Mouse (Mus musculus): ENCODE measurements at regions not wholly inside any gene's neighbourhood (a gene's known extent, or its start where the extent isn't known, plus 50 kb on each side); places are given as distances from the start of the nearest gene placed in this dataset.
"Not testable (repeated sequence)": the region's sequence is repeated elsewhere in the genome, so short reads cannot be mapped to it uniquely, and the experiment has no call there.

DNA sequence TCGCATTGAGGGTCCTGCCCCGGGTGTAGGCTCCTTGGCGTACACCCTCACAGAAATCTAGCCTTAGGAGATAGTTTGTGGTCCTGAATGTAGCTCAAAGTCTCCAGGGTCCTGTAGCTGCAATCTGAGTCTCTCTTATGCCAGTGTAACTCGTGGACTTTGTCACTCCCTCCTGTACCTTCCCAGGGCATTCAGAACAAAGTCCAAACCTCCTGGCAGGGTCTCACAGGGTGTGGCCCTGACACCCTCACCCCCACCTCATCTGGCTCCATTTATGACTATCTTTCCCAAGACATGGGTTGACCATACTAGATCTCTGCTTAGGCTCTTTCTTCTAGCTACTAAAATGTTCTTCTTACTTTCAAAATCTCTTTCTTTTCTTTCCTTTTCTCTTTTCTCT is 120.6 kb upstream of the Tmem150c start:
- no peaks in the 10 kb centered on the region for H3K27me3 ChIP-seq (ENCODE audit: control insufficient read depth, insufficient read depth, low read length)

DNA sequence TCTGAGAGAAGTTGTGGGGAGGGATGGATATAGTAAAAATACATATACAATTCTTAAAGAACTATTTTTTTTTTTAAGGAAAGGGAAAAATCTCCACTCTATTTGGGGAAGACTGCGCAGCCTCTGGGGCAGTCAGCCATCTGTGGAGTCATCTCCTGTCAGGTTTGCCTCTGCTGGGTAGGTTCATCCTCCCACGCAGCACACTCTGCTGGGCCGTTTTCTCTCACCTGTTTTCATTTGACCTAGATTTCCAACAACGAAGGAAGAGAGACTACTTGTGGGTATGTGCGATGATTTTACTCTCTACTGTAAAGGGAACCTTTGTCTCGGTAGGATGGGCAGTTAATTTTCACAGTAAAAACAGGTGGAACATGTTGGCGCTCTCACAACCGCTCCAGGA is 119.9 kb upstream of the Tmem150c start:
- Histone ChIP-seq H3K27me3 (ENCODE audit: control insufficient read depth, insufficient read depth, low read length) (no peaks in the 10 kb centered on the region), H3K36me3 (ENCODE audit: control insufficient read depth, insufficient read depth, low read length) (no peaks in the 10 kb centered on the region), H3K4me1 (ENCODE audit: control insufficient read depth, insufficient read depth, low read length) (no peaks in the 10 kb centered on the region), H3K9ac (ENCODE audit: low read depth, low read length) (no peak overlapping the region), H3K4me3 (ENCODE audit: insufficient read depth, low read depth, low read length) (no peak overlapping the region), H3K27ac (replicated peaks; ENCODE audit: insufficient read depth, low read depth, low read length) (no peak overlapping the region), H3K79me2 (ENCODE audit: control insufficient read depth, insufficient read depth, low read length) (no peaks in the 10 kb centered on the region)
- WGBS: 91% methylated on average over 8 of the region's 8 CpGs
- TF ChIP-seq CTCF (IDR thresholded peaks at IDR 0.05; ENCODE audit: low read depth, low read length) (no peak), POLR2A (IDR thresholded peaks at IDR 0.05; ENCODE audit: extremely low read depth, insufficient read depth, low read length) (no peak)
- no peak for DNase-seq (ENCODE audit: extremely low read depth, low read depth, low spot score)

More for the DNA sequence above, 120.6 kb upstream of the Tmem150c start:
- DNase-seq (ENCODE audit: extremely low read depth, low read depth, low spot score): no peak
- H3K4me1 ChIP-seq (ENCODE audit: control insufficient read depth, insufficient read depth, low read length): no peaks in the 10 kb centered on the region
- TF ChIP-seq CTCF (IDR thresholded peaks at IDR 0.05; ENCODE audit: low read depth, low read length) (no peak), POLR2A (IDR thresholded peaks at IDR 0.05; ENCODE audit: extremely low read depth, insufficient read depth, low read length) (no peak)
- H3K36me3 ChIP-seq (ENCODE audit: control insufficient read depth, insufficient read depth, low read length): no peaks in the 10 kb centered on the region
- H3K4me3 ChIP-seq (ENCODE audit: insufficient read depth, low read depth, low read length): no peak overlapping the region
- WGBS: 82% methylated on average over 4 of the region's 4 CpGs
- H3K9ac ChIP-seq (ENCODE audit: low read depth, low read length): no peak overlapping the region
- H3K79me2 ChIP-seq (ENCODE audit: control insufficient read depth, insufficient read depth, low read length): no peaks in the 10 kb centered on the region
- H3K27ac ChIP-seq (replicated peaks; ENCODE audit: insufficient read depth, low read depth, low read length): no peak overlapping the region

DNA sequence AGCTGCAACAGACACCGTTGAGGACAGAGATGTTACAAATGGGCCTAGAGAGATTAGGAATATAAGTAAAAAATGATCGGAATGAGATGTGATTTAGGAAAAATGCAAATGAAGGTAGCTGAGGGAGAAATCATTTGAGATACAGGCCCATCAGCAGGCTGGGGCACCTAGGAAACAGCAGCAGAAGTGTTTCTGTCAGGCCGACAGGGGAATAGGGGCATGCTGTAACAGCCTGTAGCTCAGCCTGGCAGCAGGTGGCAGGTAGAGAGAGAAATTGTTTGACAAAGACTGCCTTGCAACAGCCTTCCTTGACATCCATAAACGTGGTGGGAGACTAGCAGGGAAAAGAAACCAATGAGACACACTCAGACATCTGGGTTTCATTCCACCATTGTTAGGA is 115.1 kb upstream of the Tmem150c start:
- Histone ChIP-seq H3K9ac (ENCODE audit: low read depth, low read length) (no peak overlapping the region), H3K27me3 (ENCODE audit: control insufficient read depth, insufficient read depth, low read length) (no peaks in the 10 kb centered on the region), H3K4me3 (ENCODE audit: insufficient read depth, low read depth, low read length) (no peak overlapping the region), H3K79me2 (ENCODE audit: control insufficient read depth, insufficient read depth, low read length) (no peaks in the 10 kb centered on the region), H3K27ac (replicated peaks; ENCODE audit: insufficient read depth, low read depth, low read length) (no peak overlapping the region), H3K4me1 (ENCODE audit: control insufficient read depth, insufficient read depth, low read length) (no peaks in the 10 kb centered on the region), H3K36me3 (ENCODE audit: control insufficient read depth, insufficient read depth, low read length) (no peaks in the 10 kb centered on the region)
- WGBS: 75% methylated on average over 4 of the region's 4 CpGs
- TF ChIP-seq POLR2A (IDR thresholded peaks at IDR 0.05; ENCODE audit: extremely low read depth, insufficient read depth, low read length): no peak
- TF ChIP-seq CTCF (IDR thresholded peaks at IDR 0.05; ENCODE audit: low read depth, low read length): no peak
- no peak for DNase-seq (ENCODE audit: extremely low read depth, low read depth, low spot score)

DNA sequence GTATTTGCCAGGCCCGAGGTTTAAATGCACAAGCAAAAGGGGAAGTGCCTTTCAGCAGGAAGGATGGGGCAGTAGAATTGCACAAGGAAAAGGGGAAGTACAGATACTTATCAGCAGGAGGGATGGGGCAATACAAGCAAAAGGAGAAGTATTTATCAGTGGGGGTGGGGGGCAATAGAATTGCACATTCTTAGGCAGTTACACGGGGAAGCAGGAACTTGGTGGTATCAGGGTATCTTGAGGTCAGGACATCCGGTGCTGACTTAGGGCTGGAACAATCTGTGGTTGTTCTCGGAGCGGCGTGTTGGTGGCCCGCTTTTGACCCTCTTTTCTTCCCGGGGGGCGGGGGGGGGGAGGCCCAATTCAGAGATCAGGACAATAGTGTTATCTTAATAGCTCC is 112.4 kb upstream of the Tmem150c start:
- not testable (repeated sequence) for H3K27me3 ChIP-seq (ENCODE audit: control insufficient read depth, insufficient read depth, low read length); H3K36me3 ChIP-seq (ENCODE audit: control insufficient read depth, insufficient read depth, low read length); DNase-seq (ENCODE audit: extremely low read depth, low read depth, low spot score); H3K79me2 ChIP-seq (ENCODE audit: control insufficient read depth, insufficient read depth, low read length); H3K4me1 ChIP-seq (ENCODE audit: control insufficient read depth, insufficient read depth, low read length); H3K27ac ChIP-seq (replicated peaks; ENCODE audit: insufficient read depth, low read depth, low read length); H3K4me3 ChIP-seq (ENCODE audit: insufficient read depth, low read depth, low read length); H3K9ac ChIP-seq (ENCODE audit: low read depth, low read length)
- 79% methylated on average over 9 of the region's 9 CpGs for WGBS

DNA sequence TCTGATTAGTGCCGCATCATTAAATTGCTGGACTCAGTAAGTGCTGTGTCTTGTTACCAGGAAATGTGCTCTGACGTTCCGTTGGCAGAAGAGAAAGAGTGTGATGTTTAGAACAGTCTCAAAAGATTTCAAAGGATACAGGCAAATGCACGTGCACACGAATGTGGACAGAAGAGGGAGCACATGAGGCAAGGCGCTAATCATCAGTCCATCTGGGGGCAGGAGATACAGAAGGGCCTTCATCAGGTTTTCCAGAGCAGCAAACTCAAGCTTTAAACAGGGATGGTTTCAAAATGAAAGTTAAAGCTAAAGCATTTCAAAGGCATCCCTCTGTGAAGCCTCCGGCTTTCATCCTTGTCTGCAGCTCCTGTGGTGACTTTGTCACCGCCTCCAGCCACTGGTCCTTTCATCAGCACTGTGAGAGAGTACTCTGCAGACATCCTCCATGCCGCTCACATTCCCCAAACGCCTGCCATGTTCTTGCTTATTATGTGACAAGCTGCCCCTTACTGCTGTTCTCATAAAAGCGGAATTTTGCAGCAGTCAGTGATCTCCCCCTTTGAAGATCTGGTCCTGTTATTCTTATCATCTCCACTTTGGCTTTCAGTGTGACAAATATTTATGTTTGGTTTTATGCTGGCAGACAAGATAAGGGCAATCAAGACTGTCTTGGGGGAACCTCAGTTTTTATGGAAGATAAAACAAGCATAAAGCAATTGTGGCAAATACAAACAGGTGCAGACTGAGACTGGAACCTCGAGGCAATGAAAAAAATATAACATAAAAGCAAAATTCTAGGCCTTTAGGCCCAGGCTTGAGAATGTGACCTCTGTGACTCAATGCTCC is 111.5 kb upstream of the Tmem150c start:
- H3K27ac ChIP-seq (replicated peaks; ENCODE audit: insufficient read depth, low read depth, low read length): no peak overlapping the region
- no peak overlapping the region for H3K9ac ChIP-seq (ENCODE audit: low read depth, low read length)
- H3K79me2 ChIP-seq (ENCODE audit: control insufficient read depth, insufficient read depth, low read length): no peaks in the 10 kb centered on the region
- H3K27me3 ChIP-seq (ENCODE audit: control insufficient read depth, insufficient read depth, low read length): no peaks in the 10 kb centered on the region
- no peak overlapping the region for H3K4me3 ChIP-seq (ENCODE audit: insufficient read depth, low read depth, low read length)
- no peaks in the 10 kb centered on the region for H3K36me3 ChIP-seq (ENCODE audit: control insufficient read depth, insufficient read depth, low read length)
- WGBS: 79% methylated on average over 12 of the region's 12 CpGs
- TF ChIP-seq CTCF (IDR thresholded peaks at IDR 0.05; ENCODE audit: low read depth, low read length) (no peak), POLR2A (IDR thresholded peaks at IDR 0.05; ENCODE audit: extremely low read depth, insufficient read depth, low read length) (no peak)
- no peak for DNase-seq (ENCODE audit: extremely low read depth, low read depth, low spot score)
- H3K4me1 ChIP-seq (ENCODE audit: control insufficient read depth, insufficient read depth, low read length): no peaks in the 10 kb centered on the region

DNA sequence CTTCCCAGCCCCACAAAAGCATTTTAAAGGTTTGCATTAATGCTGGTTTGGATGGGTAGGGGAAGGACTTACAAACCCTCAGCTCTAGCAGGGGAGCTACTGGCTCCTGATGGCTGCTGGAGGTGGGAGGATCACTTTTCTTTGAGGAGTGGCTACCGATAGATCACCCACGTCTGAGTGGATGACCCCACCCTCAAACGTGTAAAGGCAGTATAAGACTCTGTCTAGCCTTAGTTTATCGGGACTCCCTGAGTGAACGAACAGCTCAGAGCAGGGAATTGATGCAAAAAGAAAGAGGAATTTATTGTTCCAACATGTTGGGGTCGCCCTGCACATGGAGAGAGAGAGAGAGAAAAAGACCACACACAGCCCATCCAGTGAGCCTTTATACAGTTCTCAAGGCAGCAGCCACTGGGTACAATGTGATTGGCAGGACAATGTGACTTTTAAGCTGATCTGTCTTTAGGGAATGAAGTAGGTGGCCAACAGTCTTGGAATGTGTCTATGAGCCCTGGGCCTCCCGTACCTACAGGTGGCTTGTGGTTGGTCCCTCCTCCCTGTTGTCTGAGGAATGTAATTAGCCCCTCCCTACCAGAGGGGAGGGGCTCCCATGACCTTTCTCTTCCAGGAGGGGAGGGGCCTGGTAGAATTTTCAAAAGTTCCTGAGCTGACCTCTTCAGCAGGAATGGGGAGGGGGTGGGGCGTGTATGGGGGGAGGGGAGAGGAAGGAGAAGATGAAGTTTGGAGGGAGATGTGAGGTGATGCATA is 108.7 kb upstream of the Tmem150c start:
- H3K4me3 ChIP-seq (ENCODE audit: insufficient read depth, low read depth, low read length): no peak overlapping the region
- no peak for TF ChIP-seq POLR2A (IDR thresholded peaks at IDR 0.05; ENCODE audit: extremely low read depth, insufficient read depth, low read length)
- no peak for TF ChIP-seq CTCF (IDR thresholded peaks at IDR 0.05; ENCODE audit: low read depth, low read length)
- no peak overlapping the region for H3K27ac ChIP-seq (replicated peaks; ENCODE audit: insufficient read depth, low read depth, low read length)
- H3K36me3 ChIP-seq (ENCODE audit: control insufficient read depth, insufficient read depth, low read length): no peaks in the 10 kb centered on the region
- WGBS: 81% methylated on average over 8 of the region's 8 CpGs
- no peaks in the 10 kb centered on the region for H3K79me2 ChIP-seq (ENCODE audit: control insufficient read depth, insufficient read depth, low read length)
- no peak overlapping the region for H3K9ac ChIP-seq (ENCODE audit: low read depth, low read length)
- no peaks in the 10 kb centered on the region for H3K4me1 ChIP-seq (ENCODE audit: control insufficient read depth, insufficient read depth, low read length)
- H3K27me3 ChIP-seq (ENCODE audit: control insufficient read depth, insufficient read depth, low read length): no peaks in the 10 kb centered on the region
- no peak for DNase-seq (ENCODE audit: extremely low read depth, low read depth, low spot score)

Data from liver, adult 2 months (tissue).